Mouse (Mus musculus): ENCODE measurements around the gene Serpina3n. TPM values are rescaled to one million over a fixed set of nuclear protein-coding genes. Genes with fewer than 3 reads are reported as not detected.
"Not testable (repeated sequence)": the region's sequence is repeated elsewhere in the genome, so short reads cannot be mapped to it uniquely, and the experiment has no call there.

Gene Serpina3n
- polyA plus RNA-seq, 1 experiment from 2014 or later: 1.6 TPM

GRCm38 (mm10) chr12:104425591-104425990 is 19.1 kb downstream of the Serpina3n start:
- Histone ChIP-seq H3K4me3 (ENCODE audit: low read depth, low read length) (no peak overlapping the region), H3K9me3 (ENCODE audit: control insufficient read depth, low read length) (no peaks in the 10 kb centered on the region), H3K36me3 (ENCODE audit: control insufficient read depth, insufficient read depth, low read length) (no peaks in the 10 kb centered on the region), H3K4me1 (ENCODE audit: control insufficient read depth, insufficient read depth, low read length) (no peaks in the 10 kb centered on the region), H3K27me3 (ENCODE audit: control insufficient read depth, insufficient read depth, low read length) (no peaks in the 10 kb centered on the region), H3K27ac (ENCODE audit: low read depth, low read length) (no peak overlapping the region), H3K4me2 (ENCODE audit: low read depth, low read length) (no peak overlapping the region), H3K9ac (replicated peaks; ENCODE audit: low read depth, low read length) (no peak overlapping the region)
- WGBS: 84% methylated on average over 3 of the region's 3 CpGs
- no peak for ATAC-seq (ENCODE audit: low read depth)

- no peaks in the 10 kb centered on the region for H3K4me1 ChIP-seq (ENCODE audit: control insufficient read depth, insufficient read depth, low read length)
- H3K4me2 ChIP-seq (ENCODE audit: low read depth, low read length): no peak overlapping the region
- peak; percentile 72 for ATAC-seq (ENCODE audit: low read depth)
- H3K27ac ChIP-seq (ENCODE audit: low read depth, low read length): no peak overlapping the region
- H3K36me3 ChIP-seq (ENCODE audit: control insufficient read depth, insufficient read depth, low read length): no peaks in the 10 kb centered on the region
- no peaks in the 10 kb centered on the region for H3K9me3 ChIP-seq (ENCODE audit: control insufficient read depth, low read length)
- H3K9ac ChIP-seq (replicated peaks; ENCODE audit: low read depth, low read length): no peak overlapping the region
- no peaks in the 10 kb centered on the region for H3K27me3 ChIP-seq (ENCODE audit: control insufficient read depth, insufficient read depth, low read length)
- 7% methylated on average over 7 of the region's 7 CpGs for WGBS
- H3K4me3 ChIP-seq (ENCODE audit: low read depth, low read length): no peak overlapping the region
Measured at GRCm38 (mm10) chr12:104426915-104427314, 20.4 kb downstream of the Serpina3n start.

GRCm38 (mm10) chr12:104431359-104431758 is 24.8 kb downstream of the Serpina3n start:
- Histone ChIP-seq H3K27me3 (ENCODE audit: control insufficient read depth, insufficient read depth, low read length) (no peaks in the 10 kb centered on the region), H3K27ac (ENCODE audit: low read depth, low read length) (no peak overlapping the region), H3K4me1 (ENCODE audit: control insufficient read depth, insufficient read depth, low read length) (no peaks in the 10 kb centered on the region), H3K4me3 (ENCODE audit: low read depth, low read length) (no peak overlapping the region), H3K36me3 (ENCODE audit: control insufficient read depth, insufficient read depth, low read length) (no peaks in the 10 kb centered on the region), H3K9ac (replicated peaks; ENCODE audit: low read depth, low read length) (no peak overlapping the region), H3K9me3 (ENCODE audit: control insufficient read depth, low read length) (no peaks in the 10 kb centered on the region), H3K4me2 (ENCODE audit: low read depth, low read length) (no peak overlapping the region)
- WGBS: 74% methylated on average over 10 of the region's 10 CpGs
- no peak for ATAC-seq (ENCODE audit: low read depth)

- WGBS: 22% methylated on average over 7 of the region's 7 CpGs
Measured at GRCm38 (mm10) chr12:104433214-104433613, 26.7 kb downstream of the Serpina3n start.

GRCm38 (mm10) chr12:104433951-104434735 is 27.6 kb downstream of the Serpina3n start:
- H3K4me2 ChIP-seq (ENCODE audit: low read depth, low read length): no peak overlapping the region
- 54% methylated on average over 20 of the region's 20 CpGs for WGBS
- H3K9me3 ChIP-seq (ENCODE audit: control insufficient read depth, low read length): no peaks in the 10 kb centered on the region

More at GRCm38 (mm10) chr12:104433214-104433613, 26.7 kb downstream of the Serpina3n start:
- Histone ChIP-seq H3K4me1 (ENCODE audit: control insufficient read depth, insufficient read depth, low read length) (no peaks in the 10 kb centered on the region), H3K27me3 (ENCODE audit: control insufficient read depth, insufficient read depth, low read length) (no peaks in the 10 kb centered on the region), H3K4me2 (ENCODE audit: low read depth, low read length) (no peak overlapping the region), H3K4me3 (ENCODE audit: low read depth, low read length) (no peak overlapping the region), H3K27ac (ENCODE audit: low read depth, low read length) (no peak overlapping the region), H3K36me3 (ENCODE audit: control insufficient read depth, insufficient read depth, low read length) (no peaks in the 10 kb centered on the region), H3K9me3 (ENCODE audit: control insufficient read depth, low read length) (no peaks in the 10 kb centered on the region), H3K9ac (replicated peaks; ENCODE audit: low read depth, low read length) (no peak overlapping the region)
- ATAC-seq (ENCODE audit: low read depth): no peak

GRCm38 (mm10) chr12:104440087-104440760 is 33.7 kb downstream of the Serpina3n start:
- Histone ChIP-seq H3K36me3 (ENCODE audit: control insufficient read depth, insufficient read depth, low read length) (no peaks in the 10 kb centered on the region), H3K27me3 (ENCODE audit: control insufficient read depth, insufficient read depth, low read length) (no peaks in the 10 kb centered on the region), H3K9ac (replicated peaks; ENCODE audit: low read depth, low read length) (no peak overlapping the region), H3K4me1 (ENCODE audit: control insufficient read depth, insufficient read depth, low read length) (no peaks in the 10 kb centered on the region), H3K4me3 (ENCODE audit: low read depth, low read length) (no peak overlapping the region), H3K27ac (ENCODE audit: low read depth, low read length) (no peak overlapping the region), H3K9me3 (ENCODE audit: control insufficient read depth, low read length) (no peaks in the 10 kb centered on the region), H3K4me2 (ENCODE audit: low read depth, low read length) (no peak overlapping the region)
- WGBS: 13% methylated on average over 22 of the region's 22 CpGs
- peak; percentile 66 for ATAC-seq (ENCODE audit: low read depth)

More at GRCm38 (mm10) chr12:104433951-104434735, 27.6 kb downstream of the Serpina3n start:
- Histone ChIP-seq H3K4me3 (ENCODE audit: low read depth, low read length) (no peak overlapping the region), H3K27ac (ENCODE audit: low read depth, low read length) (no peak overlapping the region), H3K27me3 (ENCODE audit: control insufficient read depth, insufficient read depth, low read length) (no peaks in the 10 kb centered on the region), H3K9ac (replicated peaks; ENCODE audit: low read depth, low read length) (no peak overlapping the region), H3K4me1 (ENCODE audit: control insufficient read depth, insufficient read depth, low read length) (no peaks in the 10 kb centered on the region), H3K36me3 (ENCODE audit: control insufficient read depth, insufficient read depth, low read length) (no peaks in the 10 kb centered on the region)
- ATAC-seq (ENCODE audit: low read depth): peak; percentile 66

GRCm38 (mm10) chr12:104443716-104444115 is 37.2 kb downstream of the Serpina3n start:
- no peak overlapping the region for H3K4me2 ChIP-seq (ENCODE audit: low read depth, low read length)
- H3K4me1 ChIP-seq (ENCODE audit: control insufficient read depth, insufficient read depth, low read length): no peaks in the 10 kb centered on the region
- no peaks in the 10 kb centered on the region for H3K27me3 ChIP-seq (ENCODE audit: control insufficient read depth, insufficient read depth, low read length)
- no peak overlapping the region for H3K4me3 ChIP-seq (ENCODE audit: low read depth, low read length)
- no peaks in the 10 kb centered on the region for H3K36me3 ChIP-seq (ENCODE audit: control insufficient read depth, insufficient read depth, low read length)
- H3K27ac ChIP-seq (ENCODE audit: low read depth, low read length): no peak overlapping the region
- no peak for ATAC-seq (ENCODE audit: low read depth)
- H3K9me3 ChIP-seq (ENCODE audit: control insufficient read depth, low read length): no peaks in the 10 kb centered on the region
- H3K9ac ChIP-seq (replicated peaks; ENCODE audit: low read depth, low read length): no peak overlapping the region
- WGBS: 88% methylated on average over 11 of the region's 11 CpGs

- H3K4me3 ChIP-seq (ENCODE audit: low read depth, low read length); H3K4me2 ChIP-seq (ENCODE audit: low read depth, low read length); H3K27me3 ChIP-seq (ENCODE audit: control insufficient read depth, insufficient read depth, low read length); H3K27ac ChIP-seq (ENCODE audit: low read depth, low read length); H3K4me1 ChIP-seq (ENCODE audit: control insufficient read depth, insufficient read depth, low read length); H3K9ac ChIP-seq (replicated peaks; ENCODE audit: low read depth, low read length); ATAC-seq (ENCODE audit: low read depth); H3K36me3 ChIP-seq (ENCODE audit: control insufficient read depth, insufficient read depth, low read length); H3K9me3 ChIP-seq (ENCODE audit: control insufficient read depth, low read length): not testable (repeated sequence)
- WGBS: 79% methylated on average over 25 of the region's 25 CpGs
Measured at GRCm38 (mm10) chr12:104447056-104447455, 40.5 kb downstream of the Serpina3n start.

- Histone ChIP-seq H3K27ac (ENCODE audit: low read depth, low read length) (no peak overlapping the region), H3K9me3 (ENCODE audit: control insufficient read depth, low read length) (no peaks in the 10 kb centered on the region), H3K4me1 (ENCODE audit: control insufficient read depth, insufficient read depth, low read length) (no peaks in the 10 kb centered on the region), H3K9ac (replicated peaks; ENCODE audit: low read depth, low read length) (no peak overlapping the region), H3K4me2 (ENCODE audit: low read depth, low read length) (no peak overlapping the region), H3K36me3 (ENCODE audit: control insufficient read depth, insufficient read depth, low read length) (no peaks in the 10 kb centered on the region), H3K4me3 (ENCODE audit: low read depth, low read length) (no peak overlapping the region), H3K27me3 (ENCODE audit: control insufficient read depth, insufficient read depth, low read length) (no peaks in the 10 kb centered on the region)
- ATAC-seq (ENCODE audit: low read depth): no peak
- WGBS: 29% methylated on average over 13 of the region's 13 CpGs
Measured at GRCm38 (mm10) chr12:104448099-104448498, 41.6 kb downstream of the Serpina3n start.
